Mouse (Mus musculus) hindbrain, embryonic 10.5 days (tissue): ENCODE data around the gene Pck2. TPM values are rescaled to one million over a fixed set of nuclear protein-coding genes. Genes with fewer than 3 reads are reported as not detected.

ENCODE experiments used
- DNase-seq: peaks from one replicate; pipeline ENCODE4 v3.0.0-alpha.2; 2017; ENCODE audit warnings: low spot score
- H3K27ac ChIP-seq: fragments of 300-500 bp; sonication (generic); 2 replicates; pipeline ENCODE4 v1.5.1; 2016; ENCODE audit warnings: mild to moderate bottlenecking, moderate library complexity
- H3K27me3 ChIP-seq: fragments of 300-500 bp; sonication (generic); 2 replicates; pipeline ENCODE4 v1.6.1; 2016; ENCODE audit warnings: mild to moderate bottlenecking; ENCODE audit not compliant: poor library complexity, insufficient read depth, severe bottlenecking
- H3K36me3 ChIP-seq: fragments of 300-500 bp; sonication (generic); 2 replicates; pipeline ENCODE4 v1.6.1; 2016; ENCODE audit warnings: mild to moderate bottlenecking, moderate library complexity
- H3K4me1 ChIP-seq: fragments of 300-500 bp; sonication (generic); replicated peaks from 2 replicates; pipeline ENCODE4 v1.6.1; 2016; ENCODE audit warnings: mild to moderate bottlenecking
- H3K4me3 ChIP-seq: fragments of 300-500 bp; sonication (generic); 2 replicates; pipeline ENCODE4 v1.5.1; 2016; ENCODE audit warnings: mild to moderate bottlenecking, moderate library complexity
- H3K9me3 ChIP-seq: fragments of 300-500 bp; sonication (generic); 2 replicates; pipeline ENCODE4 v1.6.1; 2016; ENCODE audit warnings: mild to moderate bottlenecking, moderate library complexity
- WGBS: fragments of 180-500 bp; shearing (Covaris S2); methylation state at CpG from one replicate; pipeline ENCODE4 v1.1.7; 2016; 5-methylcytosine and 5-hydroxymethylcytosine counted together
- polyA plus RNA-seq: library from polyadenylated mRNA; unstranded; fragments of >200 nt; fragmentation: Nextera tagmentation; extraction: Ambion mirVana; gene quantifications from 2 replicates; pipeline ENCODE4 v1.2.1, GENCODE M21; 2016

Gene Pck2
- polyA plus RNA-seq, 1 experiment from 2014 or later: 18.5 TPM

GRCm38 (mm10) chr14:55565748-55566147 lies 25.7 kb downstream of the Pck2 start:
- H3K36me3 ChIP-seq: peaks cover 77% of the 10 kb centered on the region
- H3K9me3 ChIP-seq: no peaks in the 10 kb centered on the region
- H3K4me1 ChIP-seq: peaks cover 12% of the 10 kb centered on the region
- 79% methylated on average over 3 of the region's 3 CpGs for WGBS
- H3K27me3 ChIP-seq: no peaks in the 10 kb centered on the region
- DNase-seq: no peak
- H3K4me3 ChIP-seq: no peak overlapping the region
- H3K27ac ChIP-seq: no peak overlapping the region

GRCm38 (mm10) chr14:55567496-55567895 lies 27.4 kb downstream of the Pck2 start:
- WGBS: 92% methylated on average over 3 of the region's 3 CpGs
- H3K36me3 ChIP-seq: peaks cover 79% of the 10 kb centered on the region

GRCm38 (mm10) chr14:55570588-55570987 lies 30.5 kb downstream of the Pck2 start:
- H3K27me3 ChIP-seq: no peaks in the 10 kb centered on the region
- no peak overlapping the region for H3K4me3 ChIP-seq
- no peak overlapping the region for H3K27ac ChIP-seq
- H3K4me1 ChIP-seq: peaks cover 4% of the 10 kb centered on the region
- WGBS: 90% methylated on average over 2 of the region's 2 CpGs
- H3K9me3 ChIP-seq: no peaks in the 10 kb centered on the region
- peaks cover 53% of the 10 kb centered on the region for H3K36me3 ChIP-seq
- DNase-seq: no peak

More at GRCm38 (mm10) chr14:55567496-55567895, 27.4 kb downstream of the Pck2 start:
- H3K27me3 ChIP-seq: no peaks in the 10 kb centered on the region
- no peak for DNase-seq
- no peak overlapping the region for H3K4me3 ChIP-seq
- no peaks in the 10 kb centered on the region for H3K4me1 ChIP-seq
- no peak overlapping the region for H3K27ac ChIP-seq
- no peaks in the 10 kb centered on the region for H3K9me3 ChIP-seq

GRCm38 (mm10) chr14:55571760-55572159 lies 31.7 kb downstream of the Pck2 start:
- no peak overlapping the region for H3K4me3 ChIP-seq
- DNase-seq: no peak

GRCm38 (mm10) chr14:55575302-55575701 lies 35.2 kb downstream of the Pck2 start, which contains the start of gene Fitm1:
TSS of gene Fitm1 (plus strand) at chr14:55575617.
- 77% methylated on average over 8 of the region's 8 CpGs for WGBS
- no peak within 1 kb of the TSS for H3K27ac ChIP-seq
- H3K36me3 ChIP-seq: peaks cover 12% of the 10 kb centered on the region
- no peaks in the 10 kb centered on the region for H3K27me3 ChIP-seq
- peaks cover 37% of the 10 kb centered on the region for H3K4me1 ChIP-seq
- H3K4me3 ChIP-seq: no peak within 1 kb of the TSS
- no peaks in the 10 kb centered on the region for H3K9me3 ChIP-seq
- no peak for DNase-seq

More at GRCm38 (mm10) chr14:55571760-55572159, 31.7 kb downstream of the Pck2 start:
- no peaks in the 10 kb centered on the region for H3K27me3 ChIP-seq
- H3K36me3 ChIP-seq: peaks cover 41% of the 10 kb centered on the region
- peaks cover 13% of the 10 kb centered on the region for H3K4me1 ChIP-seq
- no peak overlapping the region for H3K27ac ChIP-seq
- H3K9me3 ChIP-seq: no peaks in the 10 kb centered on the region

- Histone ChIP-seq H3K4me1 (peaks cover 37% of the 10 kb centered on the region), H3K27ac (no peak overlapping the region), H3K4me3 (no peak overlapping the region), H3K9me3 (no peaks in the 10 kb centered on the region), H3K36me3 (peaks cover 12% of the 10 kb centered on the region), H3K27me3 (no peaks in the 10 kb centered on the region)
- 78% methylated on average over 13 of the region's 13 CpGs for WGBS
- DNase-seq: no peak
These were observed 35.6 kb downstream of the Pck2 start for GRCm38 (mm10) chr14:55575711-55576110.

GRCm38 (mm10) chr14:55576376-55576775 lies 36.3 kb downstream of the Pck2 start:
- WGBS: 84% methylated on average over 16 of the region's 16 CpGs
- H3K27ac ChIP-seq: no peak overlapping the region
- peaks cover 17% of the 10 kb centered on the region for H3K36me3 ChIP-seq
- DNase-seq: no peak
- no peak overlapping the region for H3K4me3 ChIP-seq
- H3K4me1 ChIP-seq: peaks cover 37% of the 10 kb centered on the region
- no peaks in the 10 kb centered on the region for H3K27me3 ChIP-seq
- no peaks in the 10 kb centered on the region for H3K9me3 ChIP-seq

GRCm38 (mm10) chr14:55577871-55578667 lies 38.0 kb downstream of the Pck2 start, which contains the start of gene Psme1:
TSS of gene Psme1 (plus strand) at chr14:55578123.
- H3K27ac ChIP-seq: peak within 1 kb of the TSS; percentile 91
- H3K27me3 ChIP-seq: no peaks in the 10 kb centered on the region
- peak within 1 kb of the TSS; percentile 71 for H3K4me3 ChIP-seq
- peaks cover 26% of the 10 kb centered on the region for H3K36me3 ChIP-seq
- H3K9me3 ChIP-seq: no peaks in the 10 kb centered on the region
- H3K4me1 ChIP-seq: peaks cover 37% of the 10 kb centered on the region
- DNase-seq: peak; percentile 86
- 1% methylated on average over 32 of the region's 32 CpGs for WGBS

- Histone ChIP-seq H3K36me3 (peaks cover 26% of the 10 kb centered on the region), H3K27ac (peak overlapping the region; percentile 91), H3K9me3 (no peaks in the 10 kb centered on the region), H3K27me3 (0 out of 2 replicates have a peak, but pooled peaks cover 4% of the 10 kb centered on the region), H3K4me1 (peaks cover 37% of the 10 kb centered on the region), H3K4me3 (peak overlapping the region; percentile 71)
- DNase-seq: no peak
- WGBS: 36% methylated on average over 6 of the region's 6 CpGs
These were observed 38.7 kb downstream of the Pck2 start for GRCm38 (mm10) chr14:55578668-55579269.

- peaks cover 26% of the 10 kb centered on the region for H3K36me3 ChIP-seq
- no peaks in the 10 kb centered on the region for H3K9me3 ChIP-seq
- H3K4me3 ChIP-seq: no peak overlapping the region
- peaks cover 7% of the 10 kb centered on the region; the same call in 1 of the 2 replicates for H3K27me3 ChIP-seq
- H3K4me1 ChIP-seq: peaks cover 42% of the 10 kb centered on the region
- no peak for DNase-seq
- no peak overlapping the region for H3K27ac ChIP-seq
- WGBS: 82% methylated on average over 23 of the region's 23 CpGs
These were observed 39.7 kb downstream of the Pck2 start for GRCm38 (mm10) chr14:55579511-55580496.

- peaks cover 26% of the 10 kb centered on the region for H3K36me3 ChIP-seq
- DNase-seq: no peak
- 94% methylated on average over 16 of the region's 16 CpGs for whole genome bisulfite sequencing
- H3K27me3 ChIP-seq: peaks cover 7% of the 10 kb centered on the region; the same call in 1 of the 2 replicates
- H3K9me3 ChIP-seq: no peaks in the 10 kb centered on the region
- H3K4me3 ChIP-seq: no peak overlapping the region
- H3K4me1 ChIP-seq: peaks cover 46% of the 10 kb centered on the region
- H3K27ac ChIP-seq: no peak overlapping the region
These were observed 40.7 kb downstream of the Pck2 start for GRCm38 (mm10) chr14:55580731-55581130.

GRCm38 (mm10) chr14:55581981-55582681 lies 42.1 kb downstream of the Pck2 start:
- 78% methylated on average over 9 of the region's 9 CpGs for WGBS
- Histone ChIP-seq H3K9me3 (no peaks in the 10 kb centered on the region), H3K27me3 (peaks cover 7% of the 10 kb centered on the region; the same call in 1 of the 2 replicates), H3K4me1 (peaks cover 38% of the 10 kb centered on the region), H3K27ac (no peak overlapping the region), H3K4me3 (no peak overlapping the region), H3K36me3 (peaks cover 30% of the 10 kb centered on the region)
- DNase-seq: no peak
